Mouse (Mus musculus) midbrain, embryonic 14.5 days (tissue): ENCODE results near the gene Hoxa7. TPM values are rescaled to one million over a fixed set of nuclear protein-coding genes. Genes with fewer than 3 reads are reported as not detected.

Experiments used
- ATAC-seq: fragments of 200-750 bp; cut with Nextera tagmentation; 2 replicates; pipeline ENCODE4 v1.8.0; 2017; ENCODE audit warnings: moderate number of reproducible peaks, moderate library complexity; ENCODE audit not compliant: low FRiP score, low TSS enrichment
- DNase-seq: peaks from one replicate; pipeline ENCODE4 v3.0.0-alpha.2; 2015
- H3K27ac ChIP-seq: fragments of 300-500 bp; sonication (generic); replicated peaks from 2 replicates; pipeline ENCODE4 v1.5.1; 2014; ENCODE audit warnings: mild to moderate bottlenecking, low read depth, low read length, moderate library complexity
- H3K27me3 ChIP-seq: fragments of 300-500 bp; sonication (generic); 2 replicates; pipeline ENCODE4 v1.6.1; 2014; ENCODE audit warnings: low read length, control low read depth, mixed read lengths; ENCODE audit not compliant: control insufficient read depth, insufficient read depth
- H3K36me3 ChIP-seq: fragments of 300-500 bp; sonication (generic); 2 replicates; pipeline ENCODE4 v1.6.1; 2014; ENCODE audit warnings: low read length, control low read depth; ENCODE audit not compliant: control insufficient read depth, insufficient read depth
- H3K4me1 ChIP-seq: fragments of 300-500 bp; sonication (generic); 2 replicates; pipeline ENCODE4 v1.6.1; 2014; ENCODE audit warnings: mild to moderate bottlenecking, antibody characterized with exemption, low read length, control low read depth; ENCODE audit not compliant: control insufficient read depth, insufficient read depth
- H3K4me2 ChIP-seq: fragments of 300-500 bp; sonication (generic); 2 replicates; pipeline ENCODE4 v1.6.1; 2014; ENCODE audit warnings: mild to moderate bottlenecking, low read length, moderate library complexity
- H3K4me3 ChIP-seq: fragments of 300-500 bp; sonication (generic); replicated peaks from 2 replicates; pipeline ENCODE4 v1.5.1; 2014; ENCODE audit warnings: low read depth, low read length
- H3K9ac ChIP-seq: fragments of 300-500 bp; sonication (generic); replicated peaks from 2 replicates; pipeline ENCODE4 v1.6.1; 2014; ENCODE audit warnings: mild to moderate bottlenecking, low read length, moderate library complexity
- H3K9me3 ChIP-seq: fragments of 300-500 bp; sonication (generic); 2 replicates; pipeline ENCODE4 v1.6.1; 2016; ENCODE audit warnings: low read length, control low read depth, mixed read lengths; ENCODE audit not compliant: control insufficient read depth
- WGBS: fragments of 180-500 bp; shearing (Covaris S2); extraction: QIAGEN DNeasy Blood & Tissue Kit; methylation state at CpG from one replicate; pipeline ENCODE4 v1.1.7; 2014; 5-methylcytosine and 5-hydroxymethylcytosine counted together
- polyA plus RNA-seq: library from polyadenylated mRNA; unstranded; fragments of >200 nt; fragmentation: Nextera tagmentation; extraction: Ambion mirVana; gene quantifications from 2 replicates; pipeline ENCODE4 v1.2.1, GENCODE M21; 2014

Hoxa7 gene
- polyA plus RNA-seq, 1 experiment from 2014 or later: not detected

DNA sequence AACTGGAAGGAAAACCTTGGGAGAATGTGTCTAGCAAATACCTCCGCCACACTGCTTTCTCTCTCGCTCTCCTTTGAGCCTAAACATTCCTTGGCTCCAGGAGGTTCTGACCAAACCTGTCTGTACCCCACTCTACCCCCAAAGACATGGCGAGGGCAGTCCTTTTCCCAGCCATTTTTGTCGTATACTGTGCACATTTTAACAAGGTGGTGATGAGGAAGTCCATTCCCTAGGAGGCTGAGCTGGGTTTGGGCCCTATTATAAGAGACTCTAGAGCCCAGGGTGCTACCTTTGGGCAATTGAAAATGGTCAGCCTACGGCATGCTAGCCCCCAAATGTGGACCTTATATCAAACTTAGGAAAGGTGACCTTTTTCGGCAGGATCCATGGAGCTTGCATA is 14.2 kb upstream of the Hoxa7 start:
- no peaks in the 10 kb centered on the region for H3K9me3 ChIP-seq
- WGBS: 18% methylated on average over 6 of the region's 6 CpGs
- H3K9ac ChIP-seq: no peak overlapping the region
- peaks cover 97% of the 10 kb centered on the region for H3K27me3 ChIP-seq
- no peaks in the 10 kb centered on the region for H3K4me1 ChIP-seq
- H3K4me2 ChIP-seq: no peak overlapping the region
- H3K4me3 ChIP-seq: no peak overlapping the region
- no peak overlapping the region for H3K27ac ChIP-seq
- no peak for ATAC-seq
- DNase-seq: no peak
- H3K36me3 ChIP-seq: no peaks in the 10 kb centered on the region

DNA sequence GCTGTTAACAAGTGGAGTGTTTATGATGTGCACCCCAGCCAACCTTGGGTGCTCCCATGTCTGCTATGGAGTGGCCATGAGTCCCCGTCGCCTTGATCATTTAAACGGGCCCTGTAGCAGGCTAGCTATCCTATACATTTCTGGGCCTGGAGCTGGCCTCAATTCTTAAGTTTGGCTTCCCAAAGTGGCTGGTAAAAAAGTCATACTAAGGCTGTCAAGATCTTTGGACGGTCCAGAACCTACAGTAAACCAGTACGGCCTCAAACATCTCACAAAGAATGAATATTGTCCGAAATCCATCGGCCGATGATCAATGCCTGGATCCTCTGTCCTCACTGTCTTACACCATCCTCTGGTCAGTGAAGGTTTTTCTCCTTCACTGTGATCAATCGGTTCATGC is 13.6 kb upstream of the Hoxa7 start:
- no peak overlapping the region for H3K4me2 ChIP-seq
- H3K27me3 ChIP-seq: peaks cover 97% of the 10 kb centered on the region
- H3K36me3 ChIP-seq: no peaks in the 10 kb centered on the region
- no peak overlapping the region for H3K4me3 ChIP-seq
- DNase-seq: no peak
- WGBS: 30% methylated on average over 9 of the region's 9 CpGs
- H3K9me3 ChIP-seq: no peaks in the 10 kb centered on the region
- no peak for ATAC-seq
- H3K27ac ChIP-seq: no peak overlapping the region
- no peaks in the 10 kb centered on the region for H3K4me1 ChIP-seq
- no peak overlapping the region for H3K9ac ChIP-seq

DNA sequence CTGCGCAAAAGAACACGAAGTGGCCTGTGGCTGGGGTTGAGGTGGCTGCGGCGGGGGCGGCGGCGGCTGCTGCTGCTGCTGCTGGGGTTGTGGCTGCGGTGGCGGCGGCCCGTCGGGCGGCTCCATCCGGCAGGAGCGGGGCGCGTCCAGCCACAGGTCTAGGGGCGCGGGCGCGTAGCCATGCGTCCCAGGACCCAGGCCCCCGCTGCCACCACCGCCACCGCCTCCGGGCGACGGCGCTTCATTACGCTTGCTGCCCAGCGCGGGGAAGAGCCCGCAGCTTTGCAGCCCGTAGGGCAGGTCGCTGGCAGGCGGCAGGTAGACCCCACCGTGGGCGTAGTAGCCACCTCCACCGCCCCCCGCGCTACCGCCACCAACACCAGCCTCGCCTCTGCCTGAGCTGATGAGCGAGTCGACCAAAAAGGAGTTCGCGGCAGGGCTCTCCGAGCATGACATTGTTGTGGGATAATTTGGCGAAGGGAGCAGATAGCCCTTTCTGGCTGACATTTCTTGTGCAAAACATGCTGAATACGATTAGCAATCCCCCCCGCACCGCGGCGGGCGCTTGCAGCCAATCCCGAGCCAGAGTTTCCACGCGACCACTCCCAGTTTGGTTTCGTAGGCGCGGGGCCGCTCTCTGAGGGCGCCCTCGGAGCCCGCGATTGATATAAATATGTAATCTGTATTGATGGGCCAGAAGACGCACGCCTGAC is 12.9 kb upstream of the Hoxa7 start:
- Histone ChIP-seq H3K4me3 (no peak overlapping the region), H3K36me3 (no peaks in the 10 kb centered on the region), H3K27ac (no peak overlapping the region), H3K9me3 (no peaks in the 10 kb centered on the region), H3K4me1 (no peaks in the 10 kb centered on the region), H3K9ac (no peak overlapping the region), H3K4me2 (no peak overlapping the region), H3K27me3 (peaks cover 97% of the 10 kb centered on the region)
- DNase-seq (no peak), ATAC-seq (no peak)
- WGBS: 2% methylated on average over 67 of the region's 68 CpGs

DNA sequence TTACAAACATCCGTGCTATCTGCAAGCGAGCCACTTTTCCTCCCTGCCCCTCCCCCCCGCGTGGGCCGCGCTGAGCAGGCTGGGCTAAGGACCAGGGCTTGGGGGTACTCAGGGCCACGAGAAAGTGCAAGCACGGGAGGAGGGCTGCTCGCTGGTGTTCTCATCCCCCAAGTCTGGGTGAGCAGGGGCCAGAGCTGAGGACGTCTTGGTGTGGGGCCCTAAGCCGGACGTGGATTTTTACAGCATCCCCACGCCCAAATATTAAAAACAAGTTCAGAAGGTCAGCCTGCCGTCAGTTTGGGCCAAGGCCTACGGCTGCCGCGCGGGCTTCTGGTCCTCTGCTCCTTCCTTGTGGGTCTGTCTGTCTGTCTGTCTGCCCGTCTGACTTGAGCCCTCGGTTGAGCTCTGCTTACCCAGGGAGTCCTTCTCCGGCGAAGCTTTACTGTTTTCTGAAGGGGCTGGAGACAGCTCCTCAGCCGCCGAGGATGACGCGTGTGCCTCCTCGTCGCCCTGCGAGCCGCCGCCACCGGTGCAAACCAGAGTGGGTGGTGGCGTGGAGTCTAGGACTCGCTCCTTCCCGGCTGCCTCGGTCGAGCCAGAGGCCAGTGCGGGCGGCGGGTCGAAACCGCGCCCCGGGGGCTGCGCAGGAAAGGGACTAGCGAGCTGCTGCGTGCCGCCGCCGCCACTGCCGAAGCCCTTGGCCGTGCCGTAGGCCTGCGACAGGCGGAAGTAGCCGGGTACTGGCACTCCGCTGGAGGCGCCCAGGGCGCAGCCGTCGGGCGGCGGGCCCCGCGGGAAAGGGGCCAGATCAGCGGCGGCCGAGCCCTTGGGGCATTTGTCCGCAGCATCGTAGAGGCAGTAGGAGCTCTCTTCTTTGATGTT is 12.1 kb upstream of the Hoxa7 start:
- DNase-seq: no peak
- no peak overlapping the region for H3K27ac ChIP-seq
- no peaks in the 10 kb centered on the region for H3K9me3 ChIP-seq
- no peak overlapping the region for H3K4me3 ChIP-seq
- no peaks in the 10 kb centered on the region for H3K36me3 ChIP-seq
- H3K4me1 ChIP-seq: no peaks in the 10 kb centered on the region
- no peak overlapping the region for H3K9ac ChIP-seq
- no peak for ATAC-seq
- peaks cover 98% of the 10 kb centered on the region for H3K27me3 ChIP-seq
- under 1% methylated on average over 70 of the region's 70 CpGs for WGBS
- H3K4me2 ChIP-seq: no peak overlapping the region

DNA sequence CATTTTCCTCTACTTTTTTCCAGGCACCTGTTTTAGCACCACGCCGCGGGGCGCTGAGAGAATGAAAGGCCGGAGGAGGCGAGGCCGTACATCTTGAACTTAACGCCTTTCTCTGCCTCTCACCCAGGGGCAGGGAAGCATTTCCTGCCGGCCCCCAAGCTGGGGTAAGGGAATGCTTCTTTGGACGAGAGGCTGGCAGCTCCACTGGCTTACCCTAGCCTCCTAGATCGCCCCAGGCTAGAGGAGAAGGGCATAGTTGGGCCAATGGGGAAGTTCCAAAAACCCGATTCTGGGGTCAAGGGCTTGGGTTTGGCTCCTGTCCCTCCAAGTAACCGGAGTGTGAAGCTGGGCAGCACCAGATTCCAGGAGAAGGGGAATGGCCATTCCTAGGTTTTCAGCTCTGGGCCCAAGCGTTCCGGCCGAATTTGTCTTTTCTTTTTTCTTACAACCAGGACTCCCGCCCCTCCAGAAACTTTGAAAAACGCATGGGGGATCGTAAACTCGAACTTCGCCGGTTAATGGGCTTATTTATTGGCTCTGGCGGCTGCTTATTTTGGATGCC is 11.4 kb upstream of the Hoxa7 start:
- ATAC-seq (no peak), DNase-seq (no peak)
- Histone ChIP-seq H3K36me3 (no peaks in the 10 kb centered on the region), H3K27ac (no peak overlapping the region), H3K27me3 (peaks cover 96% of the 10 kb centered on the region), H3K4me2 (no peak overlapping the region), H3K4me3 (no peak overlapping the region), H3K9me3 (no peaks in the 10 kb centered on the region), H3K9ac (no peak overlapping the region), H3K4me1 (no peaks in the 10 kb centered on the region)
- WGBS: 2% methylated on average over 23 of the region's 23 CpGs

DNA sequence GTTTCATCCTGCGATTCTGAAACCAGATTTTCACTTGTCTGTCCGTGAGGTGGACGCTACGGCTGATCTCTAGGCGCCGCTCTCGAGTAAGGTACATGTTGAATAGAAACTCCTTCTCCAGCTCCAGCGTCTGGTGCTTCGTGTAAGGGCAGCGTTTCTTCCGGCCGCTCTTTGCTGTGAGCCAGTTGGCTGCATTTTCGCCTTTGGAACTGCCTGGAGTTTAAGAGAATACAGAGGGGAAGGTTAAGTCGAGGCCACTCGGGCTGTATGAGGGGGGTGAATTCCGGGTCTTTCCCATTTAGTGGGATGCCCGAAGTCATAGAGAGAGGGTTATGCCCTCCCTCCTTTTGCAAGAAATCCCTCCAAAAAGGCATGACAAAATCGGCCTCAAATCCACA is 10.9 kb upstream of the Hoxa7 start:
- Histone ChIP-seq H3K9me3 (no peaks in the 10 kb centered on the region), H3K4me2 (no peak overlapping the region), H3K27me3 (peaks cover 96% of the 10 kb centered on the region), H3K36me3 (no peaks in the 10 kb centered on the region), H3K4me3 (no peak overlapping the region), H3K4me1 (no peaks in the 10 kb centered on the region), H3K9ac (no peak overlapping the region), H3K27ac (no peak overlapping the region)
- WGBS: 1% methylated on average over 18 of the region's 18 CpGs
- DNase-seq (no peak), ATAC-seq (no peak)

DNA sequence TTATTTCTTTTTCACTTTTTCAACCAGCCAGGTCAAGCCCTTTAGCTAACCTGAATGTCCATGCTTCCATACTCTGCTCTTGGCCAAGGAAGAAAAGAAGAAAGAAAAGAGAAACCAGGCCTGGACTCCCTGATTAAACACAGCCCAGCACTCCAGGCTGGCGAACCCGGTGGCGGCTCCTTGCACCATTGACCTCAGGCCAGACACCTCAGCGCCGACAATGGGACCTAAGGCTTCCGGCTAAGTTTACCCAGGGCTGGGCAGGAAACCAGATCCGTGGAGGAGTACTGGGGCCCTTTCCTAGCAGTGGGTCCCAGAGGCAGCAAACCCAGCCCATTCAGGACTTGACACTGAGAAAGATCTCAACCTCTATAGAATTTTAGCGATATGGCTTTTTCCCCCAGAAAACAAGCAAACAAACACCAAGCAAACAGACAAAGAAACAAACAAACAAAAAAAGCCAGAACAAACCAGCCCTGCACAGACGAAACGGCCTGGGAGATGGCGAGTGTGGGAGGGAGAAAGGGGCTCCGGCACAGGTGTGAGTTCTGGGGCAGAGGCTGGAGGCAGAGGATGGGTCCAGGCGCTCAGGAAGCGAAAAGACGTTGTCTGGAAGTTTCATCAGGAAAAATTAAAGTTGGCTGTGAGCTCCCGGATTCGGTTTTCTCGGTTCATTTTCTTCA is 10.4 kb upstream of the Hoxa7 start:
- Histone ChIP-seq H3K4me1 (no peaks in the 10 kb centered on the region), H3K27me3 (peaks cover 96% of the 10 kb centered on the region), H3K27ac (no peak overlapping the region), H3K9ac (no peak overlapping the region), H3K36me3 (no peaks in the 10 kb centered on the region), H3K4me2 (no peak overlapping the region), H3K4me3 (no peak overlapping the region), H3K9me3 (no peaks in the 10 kb centered on the region)
- 2% methylated on average over 18 of the region's 18 CpGs for WGBS
- no peak for DNase-seq
- no peak for ATAC-seq

DNA sequence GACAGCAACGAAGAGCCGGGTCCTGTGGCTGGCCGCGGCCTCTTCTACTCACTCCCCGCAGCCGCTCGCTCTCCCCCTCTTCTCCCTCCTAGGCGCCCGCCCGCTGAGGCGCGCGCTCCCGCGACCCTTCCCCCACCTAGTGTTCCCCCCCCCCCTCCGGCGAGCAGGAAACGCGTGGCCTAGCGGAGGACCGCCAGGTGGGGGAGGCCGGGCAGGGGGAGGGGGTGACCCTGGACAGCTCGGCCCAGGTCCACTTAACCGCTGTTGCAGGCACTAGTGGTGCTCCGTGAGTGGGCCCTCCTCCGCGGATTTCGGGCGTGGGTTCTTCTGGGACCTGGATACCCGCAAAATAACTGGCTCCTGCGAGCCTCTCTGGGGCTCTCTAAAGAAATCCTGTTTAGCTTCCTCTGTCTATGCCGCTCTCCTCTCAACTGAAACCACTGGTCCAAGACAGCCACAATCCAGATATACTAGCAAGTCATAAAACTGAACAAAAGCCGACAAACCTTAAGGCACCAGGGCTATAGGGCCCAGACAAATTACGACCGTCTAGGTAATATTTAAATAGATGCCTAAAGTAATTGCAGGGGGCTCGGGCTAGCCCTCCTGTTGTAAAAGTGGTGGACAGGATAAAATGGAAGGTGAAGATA is 9.0 kb upstream of the Hoxa7 start, which contains the start of gene Hoxa9:
Gene Hoxa9 (minus strand): TSS at position 574 of the 650 bp plus-strand sequence.
- no peak within 1 kb of the TSS for H3K9ac ChIP-seq
- peaks cover 96% of the 10 kb centered on the region for H3K27me3 ChIP-seq
- no peak within 1 kb of the TSS for H3K27ac ChIP-seq
- H3K4me3 ChIP-seq: no peak within 1 kb of the TSS
- no peaks in the 10 kb centered on the region for H3K36me3 ChIP-seq
- DNase-seq (no peak), ATAC-seq (no peak)
- no peak within 1 kb of the TSS for H3K4me2 ChIP-seq
- under 1% methylated on average over 29 of the region's 36 CpGs for WGBS
- no peaks in the 10 kb centered on the region for H3K4me1 ChIP-seq
- no peaks in the 10 kb centered on the region for H3K9me3 ChIP-seq
